Mouse (Mus musculus) liver, postnatal 0 days (tissue): ENCODE results near the gene Hils1.

ENCODE experiments used
- CTCF ChIP-seq: sonication (generic); IDR thresholded peaks from 2 replicates; pipeline ENCODE4 v1.5.1; 2016; ENCODE audit warnings: antibody characterized with exemption, low read depth
- EP300 ChIP-seq: IDR thresholded peaks from 2 replicates; pipeline ENCODE4 v1.6.1; 2016; ENCODE audit warnings: antibody characterized with exemption, low read depth, mild to moderate bottlenecking

DNA sequence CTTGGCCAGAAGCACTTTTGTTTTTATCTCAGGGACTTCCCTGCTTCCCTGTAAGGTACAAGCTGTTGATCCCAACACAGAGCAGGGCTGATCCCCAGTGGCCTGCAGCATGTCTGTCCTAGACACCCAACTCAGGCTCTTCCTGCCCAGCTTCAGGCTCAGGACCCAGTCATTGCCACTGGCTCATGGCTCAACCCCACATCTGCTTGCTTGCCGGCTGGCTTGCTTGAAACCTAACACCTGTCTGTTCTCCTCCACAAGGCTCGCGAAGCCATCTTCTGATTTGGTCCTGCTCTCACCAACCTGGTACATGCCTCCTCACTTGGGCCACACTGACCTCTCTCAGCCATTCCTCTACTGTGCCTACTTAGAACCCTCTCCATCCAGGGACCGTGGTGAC lies 37.2 kb upstream of the Hils1 start:
- TF ChIP-seq CTCF (no peak), EP300 (no peak)
